Mouse (Mus musculus) MEL-GATA-1-ER (cell line): ENCODE results near the gene Olfr1321.

Experiments used
- DNase-seq: peaks from one replicate; pipeline ENCODE4 v3.0.0-alpha.2; 2012; ENCODE audit warnings: low read depth; ENCODE audit errors: extremely low read depth

Gene Olfr1321

DNA sequence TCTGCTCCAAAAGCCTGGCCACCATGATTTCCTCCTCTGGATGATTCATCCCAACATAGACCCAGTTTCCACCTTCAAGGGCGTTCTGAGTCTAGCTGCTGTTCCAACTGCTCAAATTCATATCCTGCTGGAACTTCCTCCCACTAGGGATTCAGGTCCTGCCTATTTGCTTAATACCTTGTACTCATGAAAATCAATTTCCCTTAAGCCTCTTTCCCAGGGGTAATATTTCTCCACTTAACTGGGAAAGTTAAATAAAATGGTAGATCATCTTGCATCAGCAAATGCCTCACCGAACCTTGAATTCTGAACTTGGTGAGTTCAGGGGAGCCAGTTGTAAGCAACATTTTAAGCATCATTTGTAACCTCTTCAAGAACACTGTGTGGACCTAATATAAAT, at the start of gene Olfr1321:
Gene Olfr1321, minus strand, starts transcription at position 101 of the 400 bp plus-strand sequence.
- DNase-seq: no peak

- DNase-seq: no peak
Measured at GRCm38 (mm10) chrX:49770828-49771227, 36.0 kb upstream of the Olfr1321 start.

- no peak for DNase-seq
Measured at GRCm38 (mm10) chrX:49745192-49745591, 10.3 kb upstream of the Olfr1321 start.
